Mouse (Mus musculus): ENCODE measurements around the gene Tspyl4. TPM values are rescaled to one million over a fixed set of nuclear protein-coding genes. Genes with fewer than 3 reads are reported as not detected.

Gene Tspyl4
- total RNA-seq, 2 experiments from 2014 or later, result 386 to 404 TPM

DNA sequence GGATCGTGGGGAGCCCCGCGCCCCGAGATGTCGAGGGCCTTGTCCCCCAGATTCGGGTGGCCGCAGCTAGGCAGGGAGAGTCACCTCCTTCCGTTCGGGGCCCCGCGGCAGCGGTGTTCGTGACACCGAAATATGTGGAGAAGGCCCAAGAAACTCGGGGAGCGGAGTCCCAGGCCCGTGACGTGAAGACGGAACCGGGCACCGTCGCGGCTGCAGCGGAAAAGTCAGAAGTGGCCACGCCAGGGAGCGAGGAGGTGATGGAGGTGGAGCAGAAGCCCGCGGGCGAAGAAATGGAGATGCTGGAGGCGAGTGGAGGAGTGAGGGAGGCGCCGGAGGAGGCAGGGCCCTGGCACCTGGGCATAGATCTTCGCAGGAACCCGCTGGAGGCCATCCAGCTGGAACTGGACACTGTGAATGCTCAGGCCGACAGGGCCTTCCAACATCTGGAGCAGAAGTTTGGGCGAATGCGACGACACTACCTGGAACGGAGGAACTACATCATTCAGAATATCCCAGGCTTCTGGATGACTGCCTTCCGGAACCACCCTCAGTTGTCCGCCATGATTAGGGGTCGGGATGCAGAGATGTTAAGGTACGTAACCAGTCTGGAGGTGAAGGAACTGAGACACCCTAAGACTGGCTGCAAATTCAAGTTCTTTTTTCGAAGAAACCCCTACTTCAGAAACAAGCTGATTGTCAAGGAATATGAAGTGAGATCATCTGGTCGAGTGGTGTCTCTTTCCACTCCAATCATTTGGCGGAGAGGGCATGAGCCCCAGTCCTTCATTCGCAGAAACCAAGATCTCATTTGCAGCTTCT, 14.6 kb upstream of the Tspyl4 start:
- DNase-seq (ENCODE audit: extremely low spot score in 1 of 2, low spot score in 2 of 2), result peak; percentile 56 to 58
- no peak for TF ChIP-seq CTCF (IDR thresholded peaks at IDR 0.05)
- intact Hi-C loops (cut with DNase I), result loop anchor here (1.0 to 2.0 kb wide), 2 partner anchors 15 to 186 kb away; partner anchors contain the start of genes Calhm5 and Tspyl4
- Histone ChIP-seq H3K27ac (peak overlapping the region; percentile 98), H3K4me3 (peak overlapping the region; percentile 84)

DNA sequence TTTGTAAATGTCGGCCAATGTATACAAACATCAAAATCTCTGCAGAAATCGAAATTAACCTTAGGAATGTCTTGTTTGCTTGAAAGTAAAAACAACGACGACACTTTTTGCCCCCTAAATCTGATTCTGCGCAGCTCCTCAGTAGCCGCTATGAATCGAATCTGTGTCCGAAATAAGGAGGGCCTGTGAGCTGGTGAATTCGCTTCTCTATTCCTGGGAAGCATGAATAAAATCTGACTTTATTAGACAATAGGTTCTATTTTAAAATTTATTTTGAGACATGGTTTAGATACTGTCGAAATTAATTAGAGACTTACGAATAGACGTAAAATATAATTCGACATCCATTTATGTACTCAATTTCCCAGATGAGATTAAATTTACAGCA, 337 bp upstream of the Tspyl4 start:
- TF ChIP-seq CTCF (IDR thresholded peaks at IDR 0.05), result no peak
- DNase-seq (ENCODE audit: extremely low spot score in 1 of 2, low spot score in 2 of 2), result no peak
- intact Hi-C loops (cut with DNase I), result loop anchor here (1.0 kb wide), 1 partner anchor 15 kb away; the partner anchor contains the start of gene Tspyl1
- Histone ChIP-seq H3K27ac (peak overlapping the region; percentile 99), H3K4me3 (peak overlapping the region; percentile 82)

DNA sequence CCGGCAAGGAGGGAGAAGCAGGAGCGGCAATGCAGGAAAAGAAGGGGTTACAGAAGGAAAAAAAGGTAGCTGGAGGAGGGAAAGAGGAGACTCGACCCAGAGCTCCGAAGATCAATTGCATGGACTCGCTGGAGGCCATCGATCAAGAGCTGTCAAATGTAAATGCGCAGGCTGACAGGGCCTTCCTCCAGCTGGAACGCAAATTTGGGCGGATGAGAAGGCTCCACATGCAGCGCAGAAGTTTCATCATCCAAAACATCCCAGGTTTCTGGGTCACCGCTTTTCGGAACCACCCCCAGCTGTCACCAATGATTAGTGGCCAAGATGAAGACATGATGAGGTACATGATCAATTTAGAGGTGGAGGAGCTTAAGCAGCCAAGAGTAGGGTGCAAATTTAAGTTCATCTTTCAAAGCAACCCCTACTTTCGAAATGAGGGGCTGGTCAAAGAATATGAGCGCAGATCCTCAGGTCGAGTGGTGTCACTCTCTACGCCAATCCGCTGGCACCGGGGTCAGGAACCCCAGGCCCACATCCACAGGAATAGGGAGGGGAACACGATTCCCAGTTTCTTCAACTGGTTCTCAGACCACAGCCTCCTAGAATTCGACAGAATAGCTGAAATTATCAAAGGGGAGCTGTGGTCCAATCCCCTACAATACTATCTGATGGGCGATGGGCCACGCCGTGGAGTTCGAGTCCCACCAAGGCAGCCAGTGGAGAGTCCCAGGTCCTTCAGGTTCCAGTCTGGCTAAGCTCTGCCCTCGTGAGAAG, 925 bp downstream of the Tspyl4 start:
- TF ChIP-seq CTCF (IDR thresholded peaks at IDR 0.05), result no peak
- intact Hi-C loops (cut with DNase I), result loop anchor here (1.0 kb wide), 1 partner anchor 16 kb away; the partner anchor contains the start of gene Tspyl1
- DNase-seq (ENCODE audit: extremely low spot score in 1 of 2, low spot score in 2 of 2), result no peak

DNA sequence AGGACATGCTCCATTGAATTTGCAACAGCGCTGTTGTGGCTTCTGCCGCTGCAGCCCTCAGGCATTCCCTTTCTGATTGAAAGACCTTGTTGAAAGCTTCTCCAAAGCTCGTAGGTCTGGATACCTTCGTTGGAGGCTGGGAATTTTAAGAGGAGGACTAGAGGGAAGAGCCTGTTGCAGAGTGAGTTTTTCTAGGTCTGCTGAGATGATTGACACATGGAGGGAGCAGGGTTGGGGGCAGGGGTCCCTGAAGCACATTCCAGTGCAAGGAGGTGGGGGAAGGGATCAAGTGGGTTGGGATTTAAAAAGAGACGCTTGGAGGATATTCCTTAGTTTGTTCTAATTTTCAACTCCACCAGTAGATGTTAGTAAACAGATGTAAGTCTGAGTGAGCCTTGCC, 3.1 kb downstream of the Tspyl4 start:
- intact Hi-C loops (cut with DNase I), result no loop called here
- H3K4me3 ChIP-seq, result peak overlapping the region; percentile 82
- H3K27ac ChIP-seq, result 0 out of 2 replicates have a peak overlapping the region, but pooled peaks have one; percentile 7
- DNase-seq (ENCODE audit: extremely low spot score in 1 of 2, low spot score in 2 of 2), result no peak
- no peak for TF ChIP-seq CTCF (IDR thresholded peaks at IDR 0.05)

More for the DNA sequence above, 925 bp downstream of the Tspyl4 start:
- H3K4me3 ChIP-seq, result peak overlapping the region; percentile 82
- H3K27ac ChIP-seq, result peak overlapping the region; percentile 99

DNA sequence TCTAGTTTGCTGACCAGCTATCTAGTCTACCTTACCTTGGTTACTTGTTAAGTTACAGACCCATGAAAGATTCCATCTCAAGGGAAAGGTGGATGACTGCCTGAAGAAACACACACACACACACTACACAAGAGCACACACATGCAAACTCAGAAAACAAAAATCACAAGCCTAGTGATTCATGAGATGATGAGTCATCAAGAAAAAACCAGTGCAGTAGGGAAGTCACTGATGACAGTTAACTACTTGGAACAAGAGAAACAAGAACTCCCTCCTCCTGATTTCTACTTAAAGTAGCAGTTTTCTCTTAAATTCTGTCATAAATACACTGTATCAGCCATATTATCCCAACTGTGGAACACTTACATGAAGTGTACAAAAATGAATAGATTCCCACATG, 9.8 kb downstream of the Tspyl4 start:
- Histone ChIP-seq H3K27ac (no peak overlapping the region), H3K4me3 (no peak overlapping the region)
- no peak for DNase-seq (ENCODE audit: extremely low spot score in 1 of 2, low spot score in 2 of 2)
- TF ChIP-seq CTCF (IDR thresholded peaks at IDR 0.05), result no peak
- intact Hi-C loops (cut with DNase I), result no loop called here

DNA sequence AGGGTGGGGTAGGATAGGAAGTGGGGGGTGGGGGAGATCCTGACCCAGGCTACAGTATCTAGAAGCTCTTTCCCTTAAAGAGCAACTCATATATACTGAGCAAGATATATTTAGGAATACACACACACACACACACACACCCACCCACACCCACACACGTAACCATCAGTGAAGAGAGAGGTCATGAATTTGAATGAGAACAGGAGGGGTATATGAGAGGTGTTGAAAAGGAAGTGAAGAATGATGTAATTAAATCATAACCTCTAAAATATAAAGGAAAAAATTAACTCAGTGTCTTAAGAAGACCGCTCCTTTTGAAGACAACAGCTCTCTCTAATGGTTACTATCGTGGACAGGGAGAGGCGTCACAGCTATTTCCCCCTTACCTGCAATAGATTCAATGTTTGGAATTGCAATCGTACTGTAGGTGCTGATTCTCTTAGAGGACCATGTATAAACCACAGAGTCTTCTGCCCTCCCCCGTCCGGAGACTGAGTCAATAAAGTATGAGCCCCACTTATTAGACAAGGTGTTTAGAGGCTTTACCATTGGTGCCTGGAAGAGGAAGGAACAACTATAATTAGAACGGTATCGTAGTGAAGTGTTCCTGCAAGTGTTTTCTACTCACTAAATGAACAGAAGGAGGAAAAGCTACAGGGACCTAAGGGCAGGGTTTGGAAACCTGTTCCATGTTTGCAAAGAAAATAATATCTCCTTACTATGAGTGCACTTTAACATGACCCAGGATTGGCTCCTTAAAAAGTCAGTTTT, 12.9 kb downstream of the Tspyl4 start:
- TF ChIP-seq CTCF (IDR thresholded peaks at IDR 0.05), result no peak
- intact Hi-C loops (cut with DNase I), result no loop called here
- Histone ChIP-seq H3K27ac (no peak overlapping the region), H3K4me3 (no peak overlapping the region)
- no peak for DNase-seq (ENCODE audit: extremely low spot score in 1 of 2, low spot score in 2 of 2)

DNA sequence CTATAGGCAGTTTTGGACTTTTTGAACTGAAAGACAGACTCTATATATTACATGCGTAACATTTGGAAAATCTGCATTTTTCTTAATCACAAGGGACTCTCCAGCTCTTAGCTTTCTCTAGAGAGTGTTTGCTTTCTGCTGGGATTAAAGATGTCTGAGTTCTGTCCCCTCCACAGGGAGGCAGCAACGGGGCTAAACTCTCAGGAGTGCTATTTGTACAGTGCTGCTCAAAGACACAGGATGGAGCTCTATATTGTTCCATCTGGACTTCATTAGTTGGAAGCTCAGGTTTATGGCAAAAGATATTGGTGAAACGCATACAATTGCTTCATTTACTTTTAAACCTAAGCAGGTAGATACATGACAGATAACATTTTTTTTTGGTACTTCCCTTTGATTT, 15.3 kb downstream of the Tspyl4 start:
- peak; percentile 34 for TF ChIP-seq CTCF (IDR thresholded peaks at IDR 0.05)
- intact Hi-C loops (cut with DNase I), result no loop called here
- H3K4me3 ChIP-seq, result no peak overlapping the region
- no peak for DNase-seq (ENCODE audit: extremely low spot score in 1 of 2, low spot score in 2 of 2)
- H3K27ac ChIP-seq, result no peak overlapping the region

DNA sequence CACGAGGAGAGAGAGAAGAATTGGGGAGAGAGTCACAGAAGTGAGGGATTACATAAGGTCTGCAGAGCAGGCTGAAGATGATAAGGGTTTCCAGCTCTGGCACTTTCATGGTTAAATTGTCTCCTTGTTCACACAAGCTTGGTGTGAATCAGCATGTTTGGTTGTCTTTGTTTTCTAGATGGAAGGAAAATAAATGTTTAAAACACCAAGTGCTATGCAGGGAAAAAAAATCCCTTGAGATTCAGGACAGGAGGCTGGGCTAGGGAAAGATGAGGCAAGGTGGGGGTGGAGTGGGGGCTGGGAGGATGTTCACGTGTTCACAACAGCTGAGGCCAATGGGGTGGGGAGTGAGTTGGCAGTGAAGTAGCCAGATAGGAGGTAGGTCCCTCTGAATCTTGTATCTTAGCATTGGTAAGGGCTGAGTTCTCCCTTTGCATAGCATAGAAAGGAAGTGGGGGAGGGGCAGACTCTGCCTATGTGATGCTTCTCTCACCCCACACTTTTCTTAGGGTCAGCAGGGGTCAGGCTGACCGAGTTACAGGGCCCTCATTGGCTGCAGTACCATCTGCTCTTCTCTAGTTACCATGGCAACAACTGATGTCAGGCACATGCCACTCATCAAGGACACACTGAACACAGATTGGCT, 19.5 kb downstream of the Tspyl4 start:
- H3K27ac ChIP-seq, result peak overlapping the region; percentile 85
- no peak for TF ChIP-seq CTCF (IDR thresholded peaks at IDR 0.05)

DNA sequence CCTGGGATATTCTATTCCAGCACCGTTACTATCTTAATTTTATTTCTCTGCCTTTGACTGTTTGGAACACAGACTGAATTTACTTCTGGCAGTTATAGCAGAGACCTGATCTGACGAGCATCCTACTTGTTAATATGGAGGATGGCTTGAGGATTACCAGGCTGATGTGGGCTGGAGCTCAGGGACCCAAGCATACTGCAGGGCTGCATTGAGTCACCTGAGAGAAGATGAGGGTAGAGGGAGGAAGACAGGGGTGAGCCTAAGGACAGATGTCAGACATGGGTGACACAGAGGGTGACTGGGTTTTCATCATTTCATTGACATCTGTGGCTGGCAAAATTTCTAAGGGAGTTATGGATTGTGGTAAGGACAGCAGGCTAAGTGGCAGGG, 20.0 kb downstream of the Tspyl4 start:
- no peak overlapping the region for H3K4me3 ChIP-seq
- no peak for TF ChIP-seq CTCF (IDR thresholded peaks at IDR 0.05)
- intact Hi-C loops (cut with DNase I), result no loop called here
- peak overlapping the region; percentile 85 for H3K27ac ChIP-seq
- no peak for DNase-seq (ENCODE audit: extremely low spot score in 1 of 2, low spot score in 2 of 2)

More for the DNA sequence above, 19.5 kb downstream of the Tspyl4 start:
- peak overlapping the region; percentile 23; the same call in 1 of the 2 replicates for H3K4me3 ChIP-seq
- intact Hi-C loops (cut with DNase I), result no loop called here
- DNase-seq (ENCODE audit: extremely low spot score in 1 of 2, low spot score in 2 of 2), result peak; percentile 52 to 71

DNA sequence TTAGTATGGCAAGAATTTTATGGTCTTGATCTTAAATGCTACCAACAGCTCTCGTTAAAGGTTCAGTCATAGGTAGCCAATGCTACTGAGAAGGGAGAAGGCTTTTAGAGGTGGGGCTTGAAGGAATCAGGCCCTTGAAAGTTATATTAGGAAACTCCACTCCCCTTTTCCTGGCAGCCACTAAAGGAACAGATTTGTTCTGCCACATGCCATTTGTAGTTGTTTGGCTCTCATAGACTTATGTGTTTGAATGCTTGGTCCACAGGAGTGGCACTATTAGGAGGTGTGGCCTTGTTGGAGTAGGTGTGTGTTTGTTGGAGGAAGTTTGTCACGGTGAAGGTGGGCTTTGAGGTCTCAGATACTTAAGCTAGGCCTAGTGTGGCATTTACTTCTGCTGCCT, 23.6 kb downstream of the Tspyl4 start:
- no peak overlapping the region for H3K4me3 ChIP-seq
- intact Hi-C loops (cut with DNase I), result no loop called here
- TF ChIP-seq CTCF (IDR thresholded peaks at IDR 0.05), result no peak
- DNase-seq (ENCODE audit: extremely low spot score in 1 of 2, low spot score in 2 of 2), result no peak
- no peak overlapping the region for H3K27ac ChIP-seq

DNA sequence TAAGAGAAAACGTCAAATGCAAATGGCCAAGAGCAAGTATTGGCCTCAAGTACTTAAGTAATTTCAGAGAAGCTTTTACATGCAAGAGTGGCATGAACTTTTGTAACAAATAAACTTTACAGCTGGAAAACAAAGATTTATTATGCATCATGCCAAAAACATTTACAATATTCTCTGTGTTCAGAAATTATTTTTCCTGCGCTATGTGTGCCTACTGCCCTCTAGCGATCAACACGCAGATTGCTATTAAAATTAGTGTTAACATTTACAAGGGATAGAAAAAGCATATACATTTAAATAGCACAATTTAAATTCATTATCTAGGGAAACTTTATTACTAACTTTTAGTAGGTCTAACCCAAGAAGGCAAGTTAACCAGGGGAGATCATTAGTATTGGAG, 29.5 kb downstream of the Tspyl4 start:
- TF ChIP-seq CTCF (IDR thresholded peaks at IDR 0.05), result peak; percentile 90
- DNase-seq (ENCODE audit: extremely low spot score in 1 of 2, low spot score in 2 of 2), result no peak
- H3K27ac ChIP-seq, result no peak overlapping the region
- no peak overlapping the region for H3K4me3 ChIP-seq
- intact Hi-C loops (cut with DNase I), result loop anchor here (5.0 kb wide), 2 partner anchors 179 to 339 kb away; no protein-coding TSS in a partner anchor

All from left cerebral cortex, adult 2 months (tissue).